Mouse (Mus musculus) kidney, postnatal 0 days (tissue): Measurements from ENCODE around the gene Itgb2l. TPM values are rescaled to one million over a fixed set of nuclear protein-coding genes. Genes with fewer than 3 reads are reported as not detected.

Source experiments
- ATAC-seq: fragments of 200-750 bp; cut with Nextera tagmentation; replicated peaks from 2 replicates; pipeline ENCODE4 v1.8.0; 2017; ENCODE audit warnings: low read depth, moderate number of reproducible peaks, moderate TSS enrichment, moderate library complexity; ENCODE audit not compliant: low FRiP score
- DNase-seq: peaks from one replicate; pipeline ENCODE4 v3.0.0-alpha.2; 2016; ENCODE audit warnings: low spot score
- H3K27ac ChIP-seq: fragments of 300-500 bp; sonication (generic); 2 replicates; pipeline ENCODE4 v1.5.1; 2014; ENCODE audit warnings: mild to moderate bottlenecking
- H3K27me3 ChIP-seq: fragments of 300-500 bp; sonication (generic); 2 replicates; pipeline ENCODE4 v1.6.1; 2014; ENCODE audit warnings: low read length, mixed read lengths; ENCODE audit not compliant: insufficient read depth
- H3K36me3 ChIP-seq: fragments of 300-500 bp; sonication (generic); 2 replicates; pipeline ENCODE4 v1.6.1; 2014; ENCODE audit warnings: low read length, mixed read lengths; ENCODE audit not compliant: insufficient read depth
- H3K4me1 ChIP-seq: fragments of 300-500 bp; sonication (generic); replicated peaks from 2 replicates; pipeline ENCODE4 v1.6.1; 2014; ENCODE audit warnings: antibody characterized with exemption, low read length, mixed read lengths; ENCODE audit not compliant: insufficient read depth
- H3K4me2 ChIP-seq: fragments of 300-500 bp; sonication (generic); 2 replicates; pipeline ENCODE4 v1.6.1; 2014; ENCODE audit warnings: mild to moderate bottlenecking, low read length, moderate library complexity, mixed read lengths
- H3K4me3 ChIP-seq: fragments of 300-500 bp; sonication (generic); replicated peaks from 2 replicates; pipeline ENCODE4 v1.5.1; 2014; ENCODE audit warnings: low read depth, low read length
- H3K9ac ChIP-seq: fragments of 300-500 bp; sonication (generic); 2 replicates; pipeline ENCODE4 v1.6.1; 2014; ENCODE audit warnings: low read depth, low read length
- H3K9me3 ChIP-seq: fragments of 300-500 bp; sonication (generic); replicated peaks from 2 replicates; pipeline ENCODE4 v1.6.1; 2016; ENCODE audit warnings: low read length, inconsistent platforms, mixed read lengths
- CTCF ChIP-seq: IDR thresholded peaks from 2 replicates; pipeline ENCODE4 v1.5.1; 2016; ENCODE audit warnings: antibody characterized with exemption, low read depth, mild to moderate bottlenecking, moderate library complexity
- WGBS: fragments of 180-500 bp; shearing (Covaris S2); extraction: QIAGEN DNeasy Blood & Tissue Kit; methylation state at CpG from one replicate; pipeline ENCODE4 v1.1.7; 2014; 5-methylcytosine and 5-hydroxymethylcytosine counted together
- polyA plus RNA-seq: library from polyadenylated mRNA; unstranded; fragments of >200 nt; fragmentation: Nextera tagmentation; extraction: Ambion mirVana; gene quantifications from 2 replicates; pipeline ENCODE4 v1.2.1, GENCODE M21; 2015

Gene Itgb2l
- polyA plus RNA-seq, 1 experiment from 2014 or later, result 0.79 TPM

GRCm38 (mm10) chr16:96388481-96388880 lies 54.9 kb downstream of the Itgb2l start:
- H3K27ac ChIP-seq, result no peak overlapping the region
- TF ChIP-seq CTCF, result no peak
- no peak overlapping the region for H3K4me3 ChIP-seq

GRCm38 (mm10) chr16:96387685-96388371 lies 55.6 kb downstream of the Itgb2l start:
- H3K27me3 ChIP-seq, result no peaks in the 10 kb centered on the region
- no peaks in the 10 kb centered on the region for H3K4me1 ChIP-seq
- H3K9me3 ChIP-seq, result no peaks in the 10 kb centered on the region
- WGBS, result 87% methylated on average over 6 of the region's 6 CpGs
- no peak overlapping the region for H3K4me3 ChIP-seq
- ATAC-seq (no peak), DNase-seq (no peak)
- H3K36me3 ChIP-seq, result 0 out of 2 replicates have a peak, but pooled peaks cover 2% of the 10 kb centered on the region
- TF ChIP-seq CTCF, result no peak
- H3K4me2 ChIP-seq, result no peak overlapping the region
- H3K9ac ChIP-seq, result no peak overlapping the region
- no peak overlapping the region for H3K27ac ChIP-seq

More at GRCm38 (mm10) chr16:96388481-96388880, 54.9 kb downstream of the Itgb2l start:
- no peak overlapping the region for H3K9ac ChIP-seq
- H3K4me2 ChIP-seq, result no peak overlapping the region
- no peak for ATAC-seq
- H3K9me3 ChIP-seq, result no peaks in the 10 kb centered on the region
- 0 out of 2 replicates have a peak, but pooled peaks cover 2% of the 10 kb centered on the region for H3K36me3 ChIP-seq
- no peak for DNase-seq
- H3K4me1 ChIP-seq, result no peaks in the 10 kb centered on the region
- 71% methylated on average over 5 of the region's 5 CpGs for WGBS
- H3K27me3 ChIP-seq, result no peaks in the 10 kb centered on the region

- Histone ChIP-seq H3K27ac (no peak overlapping the region), H3K4me1 (no peaks in the 10 kb centered on the region), H3K9ac (no peak overlapping the region), H3K4me2 (no peak overlapping the region), H3K27me3 (no peaks in the 10 kb centered on the region), H3K9me3 (no peaks in the 10 kb centered on the region), H3K36me3 (peaks cover 2% of the 10 kb centered on the region; the same call in 1 of the 2 replicates), H3K4me3 (no peak overlapping the region)
- no peak for DNase-seq
- no peak for ATAC-seq
- no peak for TF ChIP-seq CTCF
These were observed 58.7 kb downstream of the Itgb2l start for GRCm38 (mm10) chr16:96384741-96385140.

GRCm38 (mm10) chr16:96382496-96383181 lies 60.8 kb downstream of the Itgb2l start:
- H3K27ac ChIP-seq, result no peak overlapping the region

GRCm38 (mm10) chr16:96381435-96381834 lies 62.0 kb downstream of the Itgb2l start:
- H3K4me1 ChIP-seq, result no peaks in the 10 kb centered on the region
- no peak overlapping the region for H3K27ac ChIP-seq
- no peak overlapping the region for H3K4me3 ChIP-seq
- H3K4me2 ChIP-seq, result no peak overlapping the region
- no peak for TF ChIP-seq CTCF
- no peak for ATAC-seq
- H3K36me3 ChIP-seq, result peaks cover 2% of the 10 kb centered on the region; the same call in 1 of the 2 replicates
- WGBS, result 93% methylated on average over 12 of the region's 12 CpGs
- no peaks in the 10 kb centered on the region for H3K27me3 ChIP-seq
- H3K9ac ChIP-seq, result no peak overlapping the region
- DNase-seq, result no peak
- H3K9me3 ChIP-seq, result no peaks in the 10 kb centered on the region

More at GRCm38 (mm10) chr16:96382496-96383181, 60.8 kb downstream of the Itgb2l start:
- Histone ChIP-seq H3K4me3 (no peak overlapping the region), H3K4me2 (no peak overlapping the region), H3K36me3 (peaks cover 2% of the 10 kb centered on the region; the same call in 1 of the 2 replicates), H3K27me3 (no peaks in the 10 kb centered on the region), H3K9me3 (no peaks in the 10 kb centered on the region), H3K9ac (no peak overlapping the region), H3K4me1 (no peaks in the 10 kb centered on the region)
- no peak for ATAC-seq
- DNase-seq, result no peak
- WGBS, result 80% methylated on average over 5 of the region's 5 CpGs
- TF ChIP-seq CTCF, result no peak

GRCm38 (mm10) chr16:96378111-96378510 lies 65.3 kb downstream of the Itgb2l start:
- 88% methylated on average over 10 of the region's 10 CpGs for WGBS
- Histone ChIP-seq H3K9me3 (no peaks in the 10 kb centered on the region), H3K4me1 (no peaks in the 10 kb centered on the region), H3K36me3 (no peaks in the 10 kb centered on the region; the same call in 1 of the 2 replicates), H3K4me2 (no peak overlapping the region), H3K27me3 (no peaks in the 10 kb centered on the region), H3K9ac (no peak overlapping the region), H3K27ac (no peak overlapping the region), H3K4me3 (no peak overlapping the region)
- no peak for ATAC-seq
- DNase-seq, result no peak
- TF ChIP-seq CTCF, result no peak
